Mouse (Mus musculus) thymus, postnatal 14 days (tissue): Measurements from ENCODE around the gene Rpl14.

ENCODE experiments used
- DNase-seq: peaks from one replicate; pipeline ENCODE4 v3.0.0; 2021

Rpl14 gene

GRCm38 (mm10) chr9:120575748-120576661, 4.8 kb downstream of the Rpl14 start:
- DNase-seq: peak; percentile 28

GRCm38 (mm10) chr9:120576662-120577013, 5.4 kb downstream of the Rpl14 start:
- no peak for DNase-seq

- DNase-seq: peak; percentile 90
These were observed 5.9 kb downstream of the Rpl14 start for GRCm38 (mm10) chr9:120577133-120577651.

GRCm38 (mm10) chr9:120577706-120578405, 6.6 kb downstream of the Rpl14 start:
- DNase-seq: no peak

GRCm38 (mm10) chr9:120578701-120579100, 7.5 kb downstream of the Rpl14 start:
- peak; percentile 42 for DNase-seq

- no peak for DNase-seq
These were observed 8.6 kb downstream of the Rpl14 start for GRCm38 (mm10) chr9:120579808-120580207.

GRCm38 (mm10) chr9:120581941-120582618, 10.8 kb downstream of the Rpl14 start:
- DNase-seq: peak; percentile 80

GRCm38 (mm10) chr9:120582619-120583308, 11.5 kb downstream of the Rpl14 start:
- peak; percentile 94 for DNase-seq

GRCm38 (mm10) chr9:120583314-120583713, 12.1 kb downstream of the Rpl14 start:
- peak; percentile 61 for DNase-seq

- DNase-seq: peak; percentile 88
These were observed 15.3 kb downstream of the Rpl14 start for GRCm38 (mm10) chr9:120586546-120586945.

- DNase-seq: peak; percentile 78
These were observed 20.2 kb downstream of the Rpl14 start for GRCm38 (mm10) chr9:120591490-120591889.

GRCm38 (mm10) chr9:120593383-120594101, 22.3 kb downstream of the Rpl14 start:
- no peak for DNase-seq

GRCm38 (mm10) chr9:120594839-120595238, 23.6 kb downstream of the Rpl14 start:
- no peak for DNase-seq

GRCm38 (mm10) chr9:120595306-120595705, 24.1 kb downstream of the Rpl14 start:
- no peak for DNase-seq

- peak; percentile 61 for DNase-seq
These were observed 30.4 kb downstream of the Rpl14 start for GRCm38 (mm10) chr9:120601488-120602171.

- no peak for DNase-seq
These were observed 31.1 kb downstream of the Rpl14 start for GRCm38 (mm10) chr9:120602172-120602838.

- DNase-seq: peak; percentile 75
These were observed 31.7 kb downstream of the Rpl14 start for GRCm38 (mm10) chr9:120602839-120603511.

- no peak for DNase-seq
These were observed 32.3 kb downstream of the Rpl14 start for GRCm38 (mm10) chr9:120603512-120603908.

- DNase-seq: no peak
These were observed 32.7 kb downstream of the Rpl14 start for GRCm38 (mm10) chr9:120603956-120604355.

GRCm38 (mm10) chr9:120611055-120611454, 39.8 kb downstream of the Rpl14 start:
- DNase-seq: no peak
